Mouse (Mus musculus): ENCODE results near the gene Ghrhr. TPM values are rescaled to one million over a fixed set of nuclear protein-coding genes. Genes with fewer than 3 reads are reported as not detected.
A peak's percentile ranks its signal among the peaks of the same experiment; 100 is the strongest.

Gene Ghrhr
- not detected for total RNA-seq (2022)

- DNase-seq (ENCODE audit: low spot score), result no peak
Observed at GRCm38 (mm10) chr6:55376076-55376475, at the start of gene Ghrhr. Ghrhr (plus strand) TSS chr6:55376295.

DNA sequence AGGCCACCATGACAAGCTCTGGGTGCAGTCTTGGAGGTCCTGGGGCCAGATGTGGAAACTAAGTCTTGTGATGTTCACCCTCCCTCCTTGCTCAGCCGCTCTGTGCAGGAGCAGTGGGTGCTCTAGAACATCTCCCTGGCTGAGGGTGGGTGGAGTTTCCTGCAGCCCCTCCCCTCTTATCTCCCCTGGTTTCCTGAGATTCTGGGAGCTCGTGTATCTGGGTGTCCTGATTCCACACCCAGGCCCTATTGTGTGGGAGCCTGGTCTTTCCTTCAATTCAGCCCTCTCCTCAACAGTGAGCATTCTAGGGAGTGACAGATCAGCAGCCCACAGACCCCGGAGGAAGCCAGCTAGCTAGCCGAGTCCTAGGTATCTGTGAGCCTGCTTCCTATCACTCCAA lies 49.8 kb upstream of the Ghrhr start:
- DNase-seq (ENCODE audit: low spot score), result peak; percentile 72

GRCm38 (mm10) chr6:55327326-55327725 lies 48.8 kb upstream of the Ghrhr start:
- DNase-seq (ENCODE audit: low spot score), result no peak

GRCm38 (mm10) chr6:55328179-55328578 lies 47.9 kb upstream of the Ghrhr start:
- no peak for DNase-seq (ENCODE audit: low spot score)

- DNase-seq (ENCODE audit: low spot score), result no peak
Observed at GRCm38 (mm10) chr6:55331315-55331714, 44.8 kb upstream of the Ghrhr start.

DNA sequence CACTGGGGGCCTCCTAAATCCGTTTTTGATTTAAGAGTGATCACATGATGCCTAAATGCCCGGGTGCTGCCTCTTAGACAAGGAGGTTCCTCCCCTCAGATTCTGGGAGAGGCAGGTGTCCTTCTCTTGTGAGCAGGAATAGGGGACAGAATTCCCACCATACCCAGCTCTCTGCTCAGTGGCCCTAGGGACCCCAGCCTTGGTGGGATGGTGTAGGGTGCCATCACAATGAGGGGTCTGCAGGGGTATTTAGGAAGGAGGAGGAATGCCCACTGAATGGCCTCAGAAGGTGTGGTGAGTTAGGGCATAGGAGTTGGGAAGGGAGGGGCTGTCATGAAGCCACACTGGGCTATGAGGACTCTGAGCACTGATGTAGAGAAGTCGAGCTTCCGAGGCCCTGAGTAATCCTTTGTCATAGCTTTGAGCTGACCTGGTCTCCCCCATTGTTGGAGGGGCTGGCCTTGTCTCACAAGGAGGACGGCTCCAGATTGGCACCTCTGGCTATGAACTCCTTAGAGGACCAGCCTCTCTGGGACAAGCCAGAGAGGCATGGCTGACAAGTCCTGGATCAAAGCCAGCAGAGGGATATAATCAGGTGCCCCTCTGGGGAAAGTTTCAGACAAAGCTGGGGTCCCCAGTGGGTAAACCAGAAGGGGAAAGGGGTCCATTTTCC lies 43.9 kb upstream of the Ghrhr start:
- no peak for DNase-seq (ENCODE audit: low spot score)

DNA sequence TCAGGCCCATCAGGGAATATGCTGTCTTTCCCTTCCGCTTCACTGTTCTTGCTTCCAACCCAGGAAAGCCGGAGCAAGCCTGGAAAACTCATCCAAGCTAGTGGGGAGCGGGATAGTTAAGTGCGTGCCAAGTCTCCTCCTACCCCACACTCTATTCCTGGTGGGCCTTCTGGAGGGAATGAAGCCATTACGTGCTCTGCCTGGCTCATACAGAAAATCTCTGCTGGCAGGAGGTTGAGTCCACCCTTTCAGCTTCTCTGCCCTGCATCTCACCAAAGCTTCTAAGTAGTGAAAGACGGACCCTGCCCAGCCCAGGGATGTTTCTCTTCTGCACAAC lies 43.4 kb upstream of the Ghrhr start:
- no peak for DNase-seq (ENCODE audit: low spot score)

DNA sequence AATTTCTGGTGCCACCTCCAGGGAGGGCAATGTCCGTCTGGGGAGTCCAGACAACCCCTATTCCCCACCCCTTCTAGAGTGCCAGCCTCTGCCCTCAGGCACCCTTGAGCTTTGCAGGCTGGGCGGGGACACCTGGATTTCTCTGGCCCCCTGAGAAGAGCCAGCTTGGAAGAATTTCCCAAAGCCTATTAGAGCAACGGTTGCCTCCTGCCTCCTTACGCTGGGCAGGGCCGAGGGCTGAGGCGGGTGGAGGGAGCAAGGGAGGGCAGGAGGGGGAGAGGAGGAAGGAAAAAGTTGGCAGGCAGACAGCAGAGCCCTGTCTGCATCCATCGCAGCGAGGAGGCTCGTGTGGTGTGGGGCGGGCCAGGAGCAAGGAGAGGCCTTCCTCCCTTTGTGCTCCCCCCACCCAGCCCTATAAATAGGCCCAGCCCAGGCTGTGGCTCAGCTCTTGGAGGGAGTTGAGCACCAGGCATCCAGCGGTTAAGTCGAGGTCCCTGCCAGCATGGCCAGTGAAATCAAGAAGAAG lies 40.0 kb upstream of the Ghrhr start, which contains the start of gene Aqp1:
Aqp1 (plus strand) TSS at position 444 of the 526 bp plus-strand sequence.
- peak; percentile 86 for DNase-seq (ENCODE audit: low spot score)

DNA sequence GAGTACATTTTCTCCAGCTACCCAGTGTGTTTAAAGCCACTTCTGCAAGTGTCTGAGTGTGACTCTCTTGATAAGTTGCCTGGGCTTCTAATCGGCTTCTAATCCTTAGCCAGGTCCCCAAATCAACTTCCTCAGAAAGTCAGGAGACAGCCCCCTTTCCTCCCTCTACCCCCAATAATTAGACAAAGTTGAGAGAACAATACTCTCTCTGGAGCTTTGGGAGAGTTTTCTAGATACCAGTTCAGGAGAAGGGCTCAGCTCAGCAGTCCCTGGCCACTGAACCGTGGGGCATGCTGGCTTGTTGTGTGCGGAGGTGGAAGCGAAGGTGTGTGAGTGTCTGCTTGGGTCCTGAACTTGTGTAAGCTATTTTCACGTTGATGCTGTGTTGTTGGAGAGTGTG lies 38.9 kb upstream of the Ghrhr start:
- no peak for DNase-seq (ENCODE audit: low spot score)

DNA sequence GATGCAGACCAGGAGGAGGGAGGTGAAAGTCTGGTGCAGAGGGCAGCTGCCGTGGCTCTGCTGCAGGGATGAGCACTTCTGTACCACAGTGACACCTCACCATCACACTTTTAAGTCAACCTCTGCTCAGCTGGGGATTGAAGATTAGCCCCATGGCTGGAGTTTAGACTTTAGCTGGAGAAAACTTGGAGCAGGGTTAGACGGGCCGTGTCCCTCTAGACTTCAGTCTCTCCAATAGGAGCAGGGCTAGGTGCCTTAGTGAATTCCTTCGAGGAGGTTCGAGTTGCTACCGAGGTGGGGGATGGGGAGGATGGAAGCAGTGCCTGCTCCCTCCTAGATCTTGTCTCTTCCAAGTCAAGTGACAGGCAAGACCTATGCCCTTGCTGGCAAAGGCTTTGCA lies 38.0 kb upstream of the Ghrhr start:
- no peak for DNase-seq (ENCODE audit: low spot score)

- no peak for DNase-seq (ENCODE audit: low spot score)
Observed at GRCm38 (mm10) chr6:55338934-55339825, 36.9 kb upstream of the Ghrhr start.

GRCm38 (mm10) chr6:55341688-55342087 lies 34.4 kb upstream of the Ghrhr start:
- no peak for DNase-seq (ENCODE audit: low spot score)

- DNase-seq (ENCODE audit: low spot score), result no peak
Observed at GRCm38 (mm10) chr6:55342328-55342727, 33.8 kb upstream of the Ghrhr start.

- DNase-seq (ENCODE audit: low spot score), result no peak
Observed at GRCm38 (mm10) chr6:55343446-55343845, 32.6 kb upstream of the Ghrhr start.

DNA sequence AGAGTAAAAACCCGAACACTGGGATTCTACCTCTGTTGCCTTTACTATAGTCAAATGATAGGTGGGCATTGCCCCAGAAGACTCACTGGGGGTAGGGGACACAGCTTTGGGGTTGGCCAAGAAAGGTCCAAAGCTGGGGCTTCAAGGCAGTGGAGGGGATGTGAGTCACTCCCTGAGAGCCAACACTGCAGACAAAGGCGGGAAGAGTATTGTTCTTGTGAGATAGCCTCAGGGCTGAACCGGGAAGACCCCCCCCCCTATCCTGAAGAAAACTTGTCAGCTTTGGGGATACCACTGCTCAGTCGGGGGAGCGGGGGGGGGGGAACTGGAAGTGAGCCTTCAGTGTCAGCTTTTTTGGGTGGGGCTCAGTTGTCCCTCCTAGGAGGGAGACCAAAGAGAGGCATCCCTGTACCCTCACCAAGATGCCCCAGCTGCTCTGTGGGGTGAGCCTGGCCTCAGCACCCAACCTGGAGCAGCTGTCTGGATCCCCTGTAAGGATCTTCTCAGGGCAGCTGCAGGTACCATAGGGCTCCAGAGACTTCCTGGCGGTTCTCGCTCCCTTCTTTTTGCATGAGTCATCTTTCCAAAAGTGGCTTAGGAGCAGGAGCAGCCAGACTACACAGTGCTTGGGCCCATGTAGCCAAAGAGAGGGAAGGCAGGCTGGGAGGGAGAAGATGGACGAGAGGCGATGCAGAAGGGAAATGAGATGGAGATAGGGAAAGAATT lies 31.6 kb upstream of the Ghrhr start:
- no peak for DNase-seq (ENCODE audit: low spot score)

- DNase-seq (ENCODE audit: low spot score), result no peak
Observed at GRCm38 (mm10) chr6:55345264-55345663, 30.8 kb upstream of the Ghrhr start.

DNA sequence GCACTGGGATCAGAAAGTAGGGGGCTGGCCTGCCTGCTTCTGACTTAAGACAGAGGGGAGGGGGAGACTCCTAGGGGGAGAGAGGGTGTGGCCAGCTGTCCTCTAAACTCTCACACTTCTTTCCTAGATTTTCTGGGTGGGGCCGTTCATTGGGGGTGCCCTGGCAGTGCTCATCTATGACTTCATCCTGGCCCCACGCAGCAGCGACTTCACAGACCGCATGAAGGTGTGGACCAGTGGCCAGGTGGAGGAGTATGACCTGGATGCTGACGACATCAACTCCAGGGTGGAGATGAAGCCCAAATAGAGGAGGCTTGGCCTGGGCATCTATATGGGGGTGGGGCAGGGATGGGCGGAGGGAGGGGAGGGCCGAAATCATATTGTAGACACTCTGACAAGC lies 29.6 kb upstream of the Ghrhr start:
- no peak for DNase-seq (ENCODE audit: low spot score)

- no peak for DNase-seq (ENCODE audit: low spot score)
Observed at GRCm38 (mm10) chr6:55347711-55348571, 28.2 kb upstream of the Ghrhr start.

- DNase-seq (ENCODE audit: low spot score), result no peak
Observed at GRCm38 (mm10) chr6:55349231-55349630, 26.9 kb upstream of the Ghrhr start.

GRCm38 (mm10) chr6:55350383-55350952 lies 25.6 kb upstream of the Ghrhr start:
- no peak for DNase-seq (ENCODE audit: low spot score)

GRCm38 (mm10) chr6:55351712-55352111 lies 24.4 kb upstream of the Ghrhr start:
- DNase-seq (ENCODE audit: low spot score), result no peak
